Mouse (Mus musculus): ENCODE data around the gene Plxna4.
"Not testable (repeated sequence)": the region's sequence is repeated elsewhere in the genome, so short reads cannot be mapped to it uniquely, and the experiment has no call there.

Plxna4 gene

GRCm38 (mm10) chr6:32540155-32540554 lies 47.8 kb downstream of the Plxna4 start:
- DNase-seq (ENCODE audit: extremely low spot score): no peak

- no peak for DNase-seq (ENCODE audit: extremely low spot score)
Observed at GRCm38 (mm10) chr6:32533962-32534740, 53.8 kb downstream of the Plxna4 start.

- no peak for DNase-seq (ENCODE audit: extremely low spot score)
Observed at GRCm38 (mm10) chr6:32528081-32528570, 59.9 kb downstream of the Plxna4 start.

- no peak for DNase-seq (ENCODE audit: extremely low spot score)
Observed at GRCm38 (mm10) chr6:32527518-32527917, 60.5 kb downstream of the Plxna4 start.

GRCm38 (mm10) chr6:32526762-32527161 lies 61.2 kb downstream of the Plxna4 start:
- no peak for DNase-seq (ENCODE audit: extremely low spot score)

GRCm38 (mm10) chr6:32520097-32520496 lies 67.9 kb downstream of the Plxna4 start:
- no peak for DNase-seq (ENCODE audit: extremely low spot score)

- DNase-seq (ENCODE audit: extremely low spot score): no peak
Observed at GRCm38 (mm10) chr6:32518617-32519016, 69.4 kb downstream of the Plxna4 start.

GRCm38 (mm10) chr6:32514096-32514495 lies 73.9 kb downstream of the Plxna4 start:
- DNase-seq (ENCODE audit: extremely low spot score): no peak

- no peak for DNase-seq (ENCODE audit: extremely low spot score)
Observed at GRCm38 (mm10) chr6:32512010-32512409, 76.0 kb downstream of the Plxna4 start.

GRCm38 (mm10) chr6:32510924-32511323 lies 77.1 kb downstream of the Plxna4 start:
- DNase-seq (ENCODE audit: extremely low spot score): no peak

- no peak for DNase-seq (ENCODE audit: extremely low spot score)
Observed at GRCm38 (mm10) chr6:32510491-32510890, 77.5 kb downstream of the Plxna4 start.

GRCm38 (mm10) chr6:32509046-32509445 lies 78.9 kb downstream of the Plxna4 start:
- DNase-seq (ENCODE audit: extremely low spot score): no peak

GRCm38 (mm10) chr6:32504963-32505362 lies 83.0 kb downstream of the Plxna4 start:
- DNase-seq (ENCODE audit: extremely low spot score): no peak

- not testable (repeated sequence) for DNase-seq (ENCODE audit: extremely low spot score)
Observed at GRCm38 (mm10) chr6:32501186-32501585, 86.8 kb downstream of the Plxna4 start.

- no peak for DNase-seq (ENCODE audit: extremely low spot score)
Observed at GRCm38 (mm10) chr6:32498106-32498505, 89.9 kb downstream of the Plxna4 start.

- no peak for DNase-seq (ENCODE audit: extremely low spot score)
Observed at GRCm38 (mm10) chr6:32496109-32496508, 91.9 kb downstream of the Plxna4 start.

- no peak for DNase-seq (ENCODE audit: extremely low spot score)
Observed at GRCm38 (mm10) chr6:32495532-32495931, 92.5 kb downstream of the Plxna4 start.

- DNase-seq (ENCODE audit: extremely low spot score): no peak
Observed at GRCm38 (mm10) chr6:32493557-32493956, 94.4 kb downstream of the Plxna4 start.

- no peak for DNase-seq (ENCODE audit: extremely low spot score)
Observed at GRCm38 (mm10) chr6:32487121-32487520, 100.9 kb downstream of the Plxna4 start.

GRCm38 (mm10) chr6:32482469-32482868 lies 105.5 kb downstream of the Plxna4 start:
- DNase-seq (ENCODE audit: extremely low spot score): peak; percentile 20

- DNase-seq (ENCODE audit: extremely low spot score): no peak
Observed at GRCm38 (mm10) chr6:32480741-32481140, 107.3 kb downstream of the Plxna4 start.

- no peak for DNase-seq (ENCODE audit: extremely low spot score)
Observed at GRCm38 (mm10) chr6:32479765-32480164, 108.2 kb downstream of the Plxna4 start.

GRCm38 (mm10) chr6:32479193-32479758 lies 108.7 kb downstream of the Plxna4 start:
- DNase-seq (ENCODE audit: extremely low spot score): peak; percentile 67

Measured in embryo, embryonic 9.5 days (tissue).